Mouse (Mus musculus) midbrain, embryonic 16.5 days (tissue): ENCODE results near the gene Nefh. TPM values are rescaled to one million over a fixed set of nuclear protein-coding genes. Genes with fewer than 3 reads are reported as not detected.

Experiments used
- ATAC-seq: fragments of 200-750 bp; cut with Nextera tagmentation; 2 replicates; pipeline ENCODE4 v1.8.0; 2017; ENCODE audit warnings: moderate TSS enrichment
- H3K27ac ChIP-seq: fragments of 300-500 bp; sonication (generic); 2 replicates; pipeline ENCODE4 v1.5.1; 2014; ENCODE audit warnings: mild to moderate bottlenecking, low read length, mixed read lengths
- H3K27me3 ChIP-seq: fragments of 300-500 bp; sonication (generic); 2 replicates; pipeline ENCODE4 v1.6.1; 2014; ENCODE audit warnings: low read depth, low read length, mixed read lengths; ENCODE audit not compliant: control insufficient read depth, insufficient read depth
- H3K36me3 ChIP-seq: fragments of 300-500 bp; sonication (generic); 2 replicates; pipeline ENCODE4 v1.6.1; 2014; ENCODE audit warnings: mild to moderate bottlenecking, low read length, moderate library complexity, mixed read lengths; ENCODE audit not compliant: control insufficient read depth, insufficient read depth
- H3K4me1 ChIP-seq: fragments of 300-500 bp; sonication (generic); 2 replicates; pipeline ENCODE4 v1.6.1; 2014; ENCODE audit warnings: mild to moderate bottlenecking, low read length, mixed read lengths; ENCODE audit not compliant: control insufficient read depth, insufficient read depth
- H3K4me2 ChIP-seq: fragments of 300-500 bp; sonication (generic); 2 replicates; pipeline ENCODE4 v1.6.1; 2014; ENCODE audit warnings: mild to moderate bottlenecking, low read length, mixed read lengths
- H3K4me3 ChIP-seq: fragments of 300-500 bp; sonication (generic); 2 replicates; pipeline ENCODE4 v1.5.1; 2014; ENCODE audit warnings: low read depth, mild to moderate bottlenecking, low read length, moderate library complexity, mixed read lengths
- H3K9ac ChIP-seq: fragments of 300-500 bp; sonication (generic); 2 replicates; pipeline ENCODE4 v1.6.1; 2014; ENCODE audit warnings: low read depth, low read length, mixed read lengths
- H3K9me3 ChIP-seq: fragments of 300-500 bp; sonication (generic); replicated peaks from 2 replicates; pipeline ENCODE4 v1.6.1; 2014; ENCODE audit warnings: mild to moderate bottlenecking, low read length, mixed read lengths; ENCODE audit not compliant: control insufficient read depth, poor library complexity, severe bottlenecking
- WGBS: fragments of 180-500 bp; shearing (Covaris S2); extraction: QIAGEN DNeasy Blood & Tissue Kit; methylation state at CpG from one replicate; pipeline ENCODE4 v1.1.7; 2014; 5-methylcytosine and 5-hydroxymethylcytosine counted together
- polyA plus RNA-seq: library from polyadenylated mRNA; unstranded; fragments of >200 nt; fragmentation: Nextera tagmentation; extraction: Ambion mirVana; gene quantifications from 2 replicates; pipeline ENCODE4 v1.2.1, GENCODE M21; 2015

The Nefh gene
- polyA plus RNA-seq, 1 experiment from 2014 or later, result 4.3 TPM

DNA sequence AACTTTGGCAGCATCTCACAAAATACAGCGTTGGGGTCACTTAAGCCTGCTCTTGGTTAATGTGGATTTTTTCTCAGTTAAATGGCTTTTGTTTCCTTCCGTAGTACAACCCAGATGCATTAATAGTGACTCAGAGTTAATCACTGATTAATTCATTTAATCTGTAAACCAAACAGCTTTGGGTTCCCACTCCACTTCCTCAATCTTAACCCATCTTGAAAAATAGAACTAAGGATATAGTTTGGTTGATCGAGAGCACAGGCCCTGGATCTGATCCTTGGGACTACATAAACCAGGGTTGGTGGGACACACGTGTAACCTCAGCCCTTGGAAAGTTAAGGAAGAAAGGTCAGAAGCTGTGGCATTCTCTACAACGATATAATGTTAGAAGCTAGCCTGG, 11.6 kb downstream of the Nefh start:
- Histone ChIP-seq H3K9me3 (no peaks in the 10 kb centered on the region), H3K4me2 (no peak overlapping the region), H3K27me3 (no peaks in the 10 kb centered on the region), H3K27ac (no peak overlapping the region), H3K9ac (no peak overlapping the region), H3K36me3 (no peaks in the 10 kb centered on the region), H3K4me1 (no peaks in the 10 kb centered on the region; the same call in 1 of the 2 replicates), H3K4me3 (no peak overlapping the region)
- ATAC-seq, result no peak
- 85% methylated on average over 5 of the region's 5 CpGs for WGBS

DNA sequence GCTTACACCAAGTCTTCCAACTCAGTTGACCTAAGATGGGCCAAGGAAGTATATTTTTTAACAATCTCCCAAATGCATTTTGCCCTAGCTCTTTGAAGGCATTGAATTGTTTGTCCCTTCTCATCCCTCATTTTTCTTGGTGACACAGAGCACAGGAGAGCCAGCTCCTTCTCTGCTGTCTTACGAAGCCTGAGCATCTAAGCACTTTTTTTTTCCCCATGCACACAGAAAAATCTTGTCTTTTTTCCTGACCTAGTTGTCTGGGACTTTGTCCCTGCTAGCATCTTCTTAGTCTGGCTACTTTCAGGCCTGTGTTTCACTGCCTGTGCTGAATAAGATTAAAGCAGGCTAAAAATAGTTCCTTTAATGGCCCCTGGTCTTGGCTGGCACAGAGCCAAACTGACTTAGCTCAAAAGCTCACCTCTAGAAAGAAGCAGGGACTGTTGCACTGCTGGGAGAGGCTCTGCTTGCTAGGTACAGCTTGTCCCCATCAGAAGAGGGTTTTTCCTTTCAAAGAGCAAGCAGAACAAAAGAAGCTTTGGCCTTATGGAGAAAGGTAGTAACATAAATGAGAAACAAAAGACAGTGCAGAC, 16.8 kb downstream of the Nefh start:
- peak; percentile 51; the same call in 1 of the 2 replicates for ATAC-seq
- 0 out of 2 replicates have a peak overlapping the region, but pooled peaks have one; percentile 38 for H3K9ac ChIP-seq
- H3K36me3 ChIP-seq, result peaks cover 13% of the 10 kb centered on the region; the same call in 1 of the 2 replicates
- no peaks in the 10 kb centered on the region for H3K9me3 ChIP-seq
- H3K27me3 ChIP-seq, result no peaks in the 10 kb centered on the region
- no peak overlapping the region for H3K4me3 ChIP-seq
- no peak overlapping the region; the same call in 1 of the 2 replicates for H3K4me2 ChIP-seq
- H3K4me1 ChIP-seq, result peaks cover 6% of the 10 kb centered on the region; the same call in 1 of the 2 replicates
- 33% methylated on average over 1 of the region's 1 CpGs for WGBS
- peak overlapping the region; percentile 64 for H3K27ac ChIP-seq

DNA sequence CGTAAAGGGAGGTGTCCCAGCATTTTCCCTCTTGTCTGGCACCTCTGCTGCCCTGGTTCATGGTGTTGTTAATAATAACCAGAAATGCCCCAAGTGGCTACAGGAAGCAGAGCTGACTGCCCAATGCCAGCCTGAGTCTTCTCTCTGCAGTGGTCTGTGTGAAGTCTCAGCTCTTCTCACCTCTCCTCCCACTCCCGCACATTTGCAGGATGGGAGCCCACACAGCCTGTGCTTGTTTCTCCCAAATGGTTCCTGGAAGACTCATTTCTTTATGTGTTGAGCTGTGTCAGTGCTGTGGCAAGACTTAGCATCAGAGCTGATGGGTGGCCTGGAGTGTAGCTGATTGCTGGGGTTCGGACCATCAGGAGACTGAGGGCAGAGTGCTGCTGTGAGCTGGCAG, 20.6 kb downstream of the Nefh start:
- no peak overlapping the region for H3K4me3 ChIP-seq
- no peak for ATAC-seq
- H3K9me3 ChIP-seq, result no peaks in the 10 kb centered on the region
- 93% methylated on average over 3 of the region's 3 CpGs for WGBS
- H3K4me2 ChIP-seq, result no peak overlapping the region
- H3K9ac ChIP-seq, result no peak overlapping the region
- peaks cover 6% of the 10 kb centered on the region; the same call in 1 of the 2 replicates for H3K4me1 ChIP-seq
- H3K36me3 ChIP-seq, result peaks cover 40% of the 10 kb centered on the region
- no peak overlapping the region for H3K27ac ChIP-seq
- H3K27me3 ChIP-seq, result no peaks in the 10 kb centered on the region

DNA sequence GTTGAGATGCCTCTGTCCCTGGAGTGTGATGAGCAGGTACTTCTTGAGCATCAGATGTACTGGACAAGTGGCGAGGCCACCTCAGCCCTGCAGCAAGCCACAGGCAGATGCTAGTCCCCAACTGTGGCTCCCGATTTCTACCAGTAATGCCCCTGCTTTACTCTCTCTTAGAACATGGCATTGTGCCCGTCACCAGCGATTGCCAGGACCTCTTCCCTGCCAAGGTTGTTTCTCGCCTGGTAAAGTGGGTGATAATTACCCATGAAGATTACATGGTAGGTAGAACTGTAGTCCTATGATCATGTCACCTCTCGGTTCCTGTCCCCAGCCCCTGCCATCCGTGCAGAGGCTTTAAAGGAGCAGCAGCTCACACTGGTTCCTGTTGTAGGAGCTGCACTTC, 26.1 kb downstream of the Nefh start:
- H3K36me3 ChIP-seq, result peaks cover 66% of the 10 kb centered on the region
- H3K4me1 ChIP-seq, result no peaks in the 10 kb centered on the region
- 96% methylated on average over 7 of the region's 7 CpGs for WGBS
- no peak overlapping the region for H3K4me2 ChIP-seq
- H3K9ac ChIP-seq, result no peak overlapping the region
- no peaks in the 10 kb centered on the region for H3K27me3 ChIP-seq
- H3K4me3 ChIP-seq, result no peak overlapping the region
- H3K27ac ChIP-seq, result no peak overlapping the region
- ATAC-seq, result no peak
- H3K9me3 ChIP-seq, result no peaks in the 10 kb centered on the region

DNA sequence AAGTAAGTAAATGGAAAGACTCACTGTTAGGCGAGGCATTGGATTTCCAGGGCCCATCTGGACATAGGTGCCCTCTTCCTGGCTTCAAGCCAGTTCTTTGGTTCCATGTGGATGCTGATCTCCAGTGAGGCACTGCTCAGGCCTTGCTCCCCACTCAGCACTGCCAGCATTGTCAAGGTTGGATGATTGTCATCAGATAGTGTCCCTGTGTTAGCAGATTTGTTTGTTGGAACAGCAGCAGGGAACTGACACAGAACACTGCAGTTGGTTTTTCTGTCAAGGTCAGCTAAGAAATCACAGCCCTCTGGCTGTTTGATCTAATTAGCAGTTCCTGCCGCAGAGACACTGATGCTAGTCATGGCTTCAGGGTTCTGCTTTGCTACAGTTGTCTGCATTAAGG, 26.6 kb downstream of the Nefh start:
- Histone ChIP-seq H3K4me3 (no peak overlapping the region), H3K4me2 (no peak overlapping the region), H3K4me1 (no peaks in the 10 kb centered on the region), H3K27ac (no peak overlapping the region), H3K9me3 (no peaks in the 10 kb centered on the region), H3K9ac (no peak overlapping the region), H3K36me3 (peaks cover 61% of the 10 kb centered on the region), H3K27me3 (no peaks in the 10 kb centered on the region)
- ATAC-seq, result no peak
- 87% methylated on average over 2 of the region's 2 CpGs for WGBS

DNA sequence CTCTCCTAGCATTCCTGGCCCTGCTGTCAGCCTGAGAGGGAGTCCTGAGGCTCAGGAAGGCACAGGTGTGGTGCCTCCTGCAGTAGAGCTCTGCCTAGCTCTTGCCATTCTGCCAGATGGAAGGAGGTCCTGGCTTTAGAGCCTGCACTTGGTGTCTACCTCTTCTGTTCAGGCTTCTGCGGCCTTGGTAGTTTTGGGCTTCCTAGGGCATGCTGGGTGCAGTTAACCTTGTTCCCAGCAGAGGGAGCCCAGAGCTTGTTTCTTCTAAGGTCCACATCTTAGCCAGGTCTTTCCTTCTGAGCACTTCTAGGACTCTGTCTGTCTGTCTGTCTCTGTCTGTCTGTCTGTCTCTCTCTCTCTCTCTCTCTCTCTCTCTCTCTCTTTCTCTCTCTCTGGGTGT, 31.8 kb downstream of the Nefh start:
- H3K4me2 ChIP-seq, result no peak overlapping the region
- H3K36me3 ChIP-seq, result peaks cover 57% of the 10 kb centered on the region
- WGBS, result 50% methylated on average over 1 of the region's 1 CpGs
- peak; percentile 48; the same call in 1 of the 2 replicates for ATAC-seq
- H3K27me3 ChIP-seq, result no peaks in the 10 kb centered on the region
- H3K9ac ChIP-seq, result no peak overlapping the region
- no peaks in the 10 kb centered on the region for H3K4me1 ChIP-seq
- H3K4me3 ChIP-seq, result no peak overlapping the region
- no peaks in the 10 kb centered on the region for H3K9me3 ChIP-seq
- H3K27ac ChIP-seq, result no peak overlapping the region

DNA sequence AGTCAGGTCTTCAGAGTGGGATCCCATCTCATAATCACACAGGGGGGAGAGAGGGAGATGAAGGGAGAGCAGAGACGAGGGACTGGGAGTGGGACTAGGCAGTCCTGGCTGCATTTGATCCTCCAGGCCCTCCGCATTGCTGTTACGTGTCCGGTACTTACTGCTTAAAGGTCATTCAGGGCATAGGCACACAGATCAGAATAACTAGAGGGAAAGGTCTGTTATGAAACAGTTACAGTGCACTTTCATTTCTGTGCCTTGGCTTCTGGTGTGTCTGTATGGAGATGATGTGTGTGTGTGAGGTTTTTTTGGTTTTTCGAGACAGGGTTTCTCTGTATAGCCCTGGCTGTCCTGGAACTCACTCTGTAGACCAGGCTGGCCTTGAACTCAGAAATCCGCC, 41.6 kb downstream of the Nefh start:
- no peaks in the 10 kb centered on the region for H3K9me3 ChIP-seq
- whole genome bisulfite sequencing, result 94% methylated on average over 6 of the region's 6 CpGs
- no peaks in the 10 kb centered on the region for H3K27me3 ChIP-seq
- no peak overlapping the region for H3K27ac ChIP-seq
- H3K9ac ChIP-seq, result no peak overlapping the region
- H3K4me2 ChIP-seq, result no peak overlapping the region
- peaks cover 25% of the 10 kb centered on the region for H3K36me3 ChIP-seq
- no peak overlapping the region for H3K4me3 ChIP-seq
- no peak for ATAC-seq
- no peaks in the 10 kb centered on the region for H3K4me1 ChIP-seq

DNA sequence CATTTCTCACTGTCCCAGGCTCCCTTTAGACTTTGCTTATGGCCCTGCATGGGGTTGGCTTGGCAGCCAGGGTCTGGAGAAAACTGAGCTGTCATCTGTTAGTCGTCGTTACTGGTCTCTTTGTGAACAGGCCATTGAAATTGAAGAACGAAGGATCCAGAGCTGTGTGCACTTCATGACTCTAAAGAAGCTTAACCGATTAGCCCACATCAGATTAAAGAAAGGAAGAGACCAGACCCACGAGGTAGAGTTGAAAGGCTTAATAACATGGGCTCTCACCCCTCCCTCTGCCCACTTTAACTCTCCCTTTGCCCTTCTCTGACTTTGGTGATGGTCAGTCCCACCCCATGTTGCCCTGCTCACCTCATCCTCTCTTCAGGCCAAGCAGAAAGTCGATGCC, 45.9 kb downstream of the Nefh start:
- Histone ChIP-seq H3K9me3 (no peaks in the 10 kb centered on the region), H3K9ac (no peak overlapping the region), H3K27me3 (no peaks in the 10 kb centered on the region), H3K4me2 (no peak overlapping the region), H3K4me3 (no peak overlapping the region), H3K36me3 (peaks cover 30% of the 10 kb centered on the region), H3K4me1 (no peaks in the 10 kb centered on the region), H3K27ac (no peak overlapping the region)
- ATAC-seq, result no peak
- WGBS, result 80% methylated on average over 6 of the region's 6 CpGs

DNA sequence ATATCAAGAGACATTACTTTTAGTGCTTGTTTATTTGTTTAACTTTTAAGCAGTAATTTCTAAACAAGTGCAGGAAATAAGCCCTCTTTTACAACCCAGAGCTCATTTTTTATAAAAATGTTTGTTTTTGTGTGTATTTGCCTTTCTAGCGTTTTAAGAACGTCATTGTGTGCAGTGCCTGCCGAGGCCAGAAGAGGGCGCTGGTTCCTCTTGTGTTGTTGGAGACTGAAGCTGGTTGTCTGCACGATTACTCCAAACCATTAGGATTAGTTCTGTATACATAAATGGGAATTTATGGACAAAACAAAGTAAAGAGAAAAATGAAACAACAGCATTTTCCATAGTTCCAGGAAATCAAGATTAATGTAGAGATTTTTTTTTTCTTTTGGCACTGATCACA, 47.4 kb downstream of the Nefh start:
- Histone ChIP-seq H3K4me3 (no peak overlapping the region), H3K27me3 (no peaks in the 10 kb centered on the region), H3K9me3 (no peaks in the 10 kb centered on the region), H3K9ac (no peak overlapping the region), H3K36me3 (peaks cover 27% of the 10 kb centered on the region), H3K27ac (no peak overlapping the region), H3K4me2 (no peak overlapping the region), H3K4me1 (peaks cover 6% of the 10 kb centered on the region)
- WGBS, result 73% methylated on average over 5 of the region's 5 CpGs
- ATAC-seq, result no peak
